Mouse (Mus musculus): Measurements from ENCODE around the gene Amtn. TPM values are rescaled to one million over a fixed set of nuclear protein-coding genes. Genes with fewer than 3 reads are reported as not detected.
A peak's percentile ranks its signal among the peaks of the same experiment; 100 is the strongest.
"Not testable (repeated sequence)": the region's sequence is repeated elsewhere in the genome, so short reads cannot be mapped to it uniquely, and the experiment has no call there.

Amtn gene
- polyA plus RNA-seq (2012; rRNA removed): 0.08 TPM in 1 of 2 replicates, not detected in the other
- polyA plus RNA-seq (2014; fragmentation: Nextera tagmentation; extraction: Ambion mirVana): not detected in 2 replicates

DNA sequence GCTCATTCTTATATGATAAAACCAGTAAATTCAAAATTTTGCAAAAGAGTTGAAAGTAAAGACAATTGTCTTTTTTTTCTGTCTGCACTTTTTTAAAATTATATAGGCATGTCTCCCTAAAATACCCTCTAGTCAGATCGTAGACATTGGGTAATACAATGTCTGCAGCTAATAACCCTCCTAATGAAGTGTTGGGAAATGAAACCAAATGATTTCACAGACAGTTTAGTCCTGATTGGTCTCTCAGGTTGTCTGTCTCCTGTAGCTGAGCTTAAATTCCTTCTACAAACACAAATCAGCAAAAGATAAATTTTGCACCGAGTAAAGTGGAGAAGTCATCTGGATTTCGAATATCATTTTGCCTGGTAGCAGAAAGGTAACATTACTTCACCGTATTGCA, at the start of gene Amtn:
Amtn (plus strand) TSS at position 301 of the 400 bp plus-strand sequence.
- Histone ChIP-seq H3K27ac (no peak within 1 kb of the TSS), H3K4me1 (replicated peaks; ENCODE audit: control insufficient read depth in 2 of 2, insufficient read depth in 2 of 2, low read length in 1 of 2) (no peaks in the 10 kb centered on the region), H3K4me2 (ENCODE audit: low read depth) (no peak within 1 kb of the TSS), H3K36me3 (replicated peaks; ENCODE audit: control insufficient read depth, insufficient read depth, low read depth) (no peaks in the 10 kb centered on the region), H3K9ac (replicated peaks) (no peak within 1 kb of the TSS), H3K9me3 (ENCODE audit: control insufficient read depth, low read length) (no peaks in the 10 kb centered on the region), H3K27me3 (ENCODE audit: control insufficient read depth, insufficient read depth, low read length) (no peaks in the 10 kb centered on the region), H3K4me3 (ENCODE audit: insufficient read depth in 1 of 2, low read depth in 2 of 2, low read length in 2 of 2) (no peak within 1 kb of the TSS)
- no peak for ATAC-seq (ENCODE audit: insufficient read depth)
- no peak for DNase-seq (ENCODE audit: low read depth in 3 of 3, low spot score in 3 of 3)
- TF ChIP-seq EP300 (IDR thresholded peaks at IDR 0.05; ENCODE audit: low read depth): no peak
- no peak for TF ChIP-seq CTCF (IDR thresholded peaks at IDR 0.05; ENCODE audit: low read depth)
- WGBS (ENCODE audit: insufficient replicate concordance): 57% methylated on average over 4 of the region's 4 CpGs

DNA sequence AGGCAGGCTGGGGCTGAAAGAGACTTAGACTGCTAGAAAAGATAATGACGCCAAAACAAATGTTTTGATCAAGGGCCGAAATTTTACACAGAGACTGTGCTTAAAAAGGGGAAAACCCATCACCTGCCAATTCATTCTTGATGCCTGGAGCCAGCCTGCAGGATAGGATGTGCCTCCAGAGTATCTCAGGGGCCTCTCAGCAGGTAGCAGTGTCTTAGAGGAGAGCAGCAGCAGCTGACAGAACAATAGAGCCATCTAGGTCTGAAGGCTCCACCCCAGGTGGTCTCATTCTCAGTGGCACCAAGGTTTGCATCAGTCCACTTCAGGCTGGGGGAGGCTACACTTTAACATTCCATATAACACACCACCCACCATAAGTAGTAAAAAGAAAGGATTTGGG, 27.4 kb upstream of the Amtn start:
- not testable (repeated sequence) for H3K4me2 ChIP-seq (ENCODE audit: low read depth); H3K36me3 ChIP-seq (replicated peaks; ENCODE audit: control insufficient read depth, insufficient read depth, low read depth); ATAC-seq (ENCODE audit: insufficient read depth); H3K9ac ChIP-seq (replicated peaks); DNase-seq (ENCODE audit: low read depth in 3 of 3, low spot score in 3 of 3); H3K4me1 ChIP-seq (replicated peaks; ENCODE audit: control insufficient read depth in 2 of 2, insufficient read depth in 2 of 2, low read length in 1 of 2); H3K27me3 ChIP-seq (ENCODE audit: control insufficient read depth, insufficient read depth, low read length); H3K4me3 ChIP-seq (ENCODE audit: insufficient read depth in 1 of 2, low read depth in 2 of 2, low read length in 2 of 2); H3K9me3 ChIP-seq (ENCODE audit: control insufficient read depth, low read length); H3K27ac ChIP-seq
- WGBS (ENCODE audit: insufficient replicate concordance): 51% methylated on average over 2 of the region's 2 CpGs

DNA sequence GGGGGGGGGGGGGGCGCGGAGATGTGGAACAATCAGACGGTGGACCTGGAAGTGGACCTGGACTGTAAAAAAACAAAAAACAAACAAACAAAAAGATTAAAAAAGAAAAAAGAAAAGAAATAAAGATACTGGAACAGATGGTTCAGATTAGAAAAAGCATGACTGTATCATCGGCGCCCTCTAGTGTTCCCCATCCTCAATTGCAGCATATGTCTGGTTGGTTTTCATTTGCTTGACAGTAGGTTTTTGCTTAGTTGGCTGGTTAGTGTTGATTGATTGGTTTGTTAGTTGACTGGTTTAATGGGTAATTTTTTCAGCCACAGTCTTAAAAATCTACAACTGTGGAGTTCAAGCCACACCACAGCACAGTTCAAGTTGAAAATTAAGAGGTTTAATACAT, 11.1 kb upstream of the Amtn start:
- Histone ChIP-seq H3K4me3 (ENCODE audit: insufficient read depth in 1 of 2, low read depth in 2 of 2, low read length in 2 of 2) (no peak overlapping the region), H3K9me3 (ENCODE audit: control insufficient read depth, low read length) (no peaks in the 10 kb centered on the region), H3K36me3 (replicated peaks; ENCODE audit: control insufficient read depth, insufficient read depth, low read depth) (no peaks in the 10 kb centered on the region), H3K4me1 (replicated peaks; ENCODE audit: control insufficient read depth in 2 of 2, insufficient read depth in 2 of 2, low read length in 1 of 2) (no peaks in the 10 kb centered on the region), H3K4me2 (ENCODE audit: low read depth) (no peak overlapping the region), H3K27ac (no peak overlapping the region), H3K9ac (replicated peaks) (no peak overlapping the region), H3K27me3 (ENCODE audit: control insufficient read depth, insufficient read depth, low read length) (no peaks in the 10 kb centered on the region)
- 4% methylated on average over 5 of the region's 5 CpGs for WGBS (ENCODE audit: insufficient replicate concordance)
- no peak for TF ChIP-seq EP300 (IDR thresholded peaks at IDR 0.05; ENCODE audit: low read depth)
- peak; percentile 60 for TF ChIP-seq CTCF (IDR thresholded peaks at IDR 0.05; ENCODE audit: low read depth)
- DNase-seq (ENCODE audit: low read depth in 3 of 3, low spot score in 3 of 3) (peak in 1 of 3 experiments; percentile 1), ATAC-seq (ENCODE audit: insufficient read depth) (no peak)

DNA sequence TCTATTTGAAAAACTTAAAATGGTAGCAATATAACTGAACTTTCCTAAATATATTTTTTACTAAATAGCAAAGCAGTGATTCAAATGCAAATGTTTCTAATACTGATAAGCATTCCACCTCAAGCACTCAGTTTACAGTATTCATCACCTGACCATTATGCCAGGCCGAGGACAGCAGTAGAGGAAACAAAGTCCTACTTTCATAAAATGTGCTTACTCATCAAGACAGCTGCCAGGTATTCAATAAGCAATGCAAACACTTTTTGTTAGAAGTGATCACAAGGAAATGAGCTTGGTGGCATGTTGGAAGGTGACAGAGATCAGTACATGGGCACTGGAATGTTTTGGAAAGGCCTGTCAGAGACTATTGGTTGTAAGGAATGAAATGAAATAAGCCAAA, 9.0 kb upstream of the Amtn start:
- H3K4me1 ChIP-seq (replicated peaks; ENCODE audit: control insufficient read depth in 2 of 2, insufficient read depth in 2 of 2, low read length in 1 of 2): no peaks in the 10 kb centered on the region
- H3K9ac ChIP-seq (replicated peaks): no peak overlapping the region
- H3K27me3 ChIP-seq (ENCODE audit: control insufficient read depth, insufficient read depth, low read length): no peaks in the 10 kb centered on the region
- TF ChIP-seq CTCF (IDR thresholded peaks at IDR 0.05; ENCODE audit: low read depth) (no peak), EP300 (IDR thresholded peaks at IDR 0.05; ENCODE audit: low read depth) (no peak)
- WGBS (ENCODE audit: insufficient replicate concordance): 53% methylated on average over 1 of the region's 1 CpGs
- DNase-seq (ENCODE audit: low read depth in 3 of 3, low spot score in 3 of 3): no peak
- no peak overlapping the region for H3K4me3 ChIP-seq (ENCODE audit: insufficient read depth in 1 of 2, low read depth in 2 of 2, low read length in 2 of 2)
- no peaks in the 10 kb centered on the region for H3K36me3 ChIP-seq (replicated peaks; ENCODE audit: control insufficient read depth, insufficient read depth, low read depth)
- H3K9me3 ChIP-seq (ENCODE audit: control insufficient read depth, low read length): no peaks in the 10 kb centered on the region
- no peak for ATAC-seq (ENCODE audit: insufficient read depth)
- H3K4me2 ChIP-seq (ENCODE audit: low read depth): no peak overlapping the region
- H3K27ac ChIP-seq: no peak overlapping the region

DNA sequence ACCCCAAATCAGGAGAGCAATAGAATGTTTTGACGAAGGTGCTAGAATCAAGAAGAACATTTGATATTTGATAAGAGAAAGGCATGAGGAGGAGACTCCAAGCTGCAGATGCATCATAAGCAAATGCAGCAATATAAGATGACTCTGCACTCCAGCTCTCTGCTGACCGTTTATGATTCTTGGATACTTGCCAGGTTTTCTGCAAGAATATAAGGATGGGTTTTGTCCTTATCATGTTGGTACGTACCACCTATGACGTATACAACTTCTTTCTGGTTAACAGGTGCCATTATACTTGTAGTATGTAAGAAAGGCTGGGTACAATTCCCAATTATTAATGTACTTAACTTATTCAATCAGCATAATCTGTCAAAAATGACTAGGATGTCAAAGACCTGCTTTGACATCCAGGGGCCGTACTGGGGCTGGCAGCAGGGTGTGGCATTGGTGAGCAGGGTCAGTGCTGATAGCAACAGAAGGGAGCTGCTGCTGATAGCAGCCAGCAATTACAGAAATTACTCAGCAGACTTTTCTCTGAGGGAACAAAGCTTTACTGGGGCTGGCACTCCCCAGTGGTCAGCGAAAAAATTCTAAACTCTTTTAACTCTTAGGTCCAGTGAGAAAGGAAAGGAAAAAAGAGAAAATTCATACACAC, 5.2 kb upstream of the Amtn start:
- Histone ChIP-seq H3K4me1 (replicated peaks; ENCODE audit: control insufficient read depth in 2 of 2, insufficient read depth in 2 of 2, low read length in 1 of 2) (no peaks in the 10 kb centered on the region), H3K4me3 (ENCODE audit: insufficient read depth in 1 of 2, low read depth in 2 of 2, low read length in 2 of 2) (no peak overlapping the region), H3K9me3 (ENCODE audit: control insufficient read depth, low read length) (no peaks in the 10 kb centered on the region), H3K27ac (no peak overlapping the region), H3K27me3 (ENCODE audit: control insufficient read depth, insufficient read depth, low read length) (no peaks in the 10 kb centered on the region), H3K36me3 (replicated peaks; ENCODE audit: control insufficient read depth, insufficient read depth, low read depth) (no peaks in the 10 kb centered on the region), H3K9ac (replicated peaks) (no peak overlapping the region), H3K4me2 (ENCODE audit: low read depth) (no peak overlapping the region)
- ATAC-seq (ENCODE audit: insufficient read depth) (peak; percentile 62; the same call in 1 of the 2 replicates), DNase-seq (ENCODE audit: low read depth in 3 of 3, low spot score in 3 of 3) (no peak)
- TF ChIP-seq CTCF (IDR thresholded peaks at IDR 0.05; ENCODE audit: low read depth): no peak
- TF ChIP-seq EP300 (IDR thresholded peaks at IDR 0.05; ENCODE audit: low read depth): no peak
- WGBS (ENCODE audit: insufficient replicate concordance): 49% methylated on average over 6 of the region's 6 CpGs
